Mouse (Mus musculus): ENCODE measurements around the gene Lpo. TPM values are rescaled to one million over a fixed set of nuclear protein-coding genes. Genes with fewer than 3 reads are reported as not detected.
"Not testable (repeated sequence)": the region's sequence is repeated elsewhere in the genome, so short reads cannot be mapped to it uniquely, and the experiment has no call there.

Gene Lpo
- total RNA-seq (2021) = not detected
- long read RNA-seq, experiment 1 = 0 reads
- long read RNA-seq, experiment 2 = 0 reads

DNA sequence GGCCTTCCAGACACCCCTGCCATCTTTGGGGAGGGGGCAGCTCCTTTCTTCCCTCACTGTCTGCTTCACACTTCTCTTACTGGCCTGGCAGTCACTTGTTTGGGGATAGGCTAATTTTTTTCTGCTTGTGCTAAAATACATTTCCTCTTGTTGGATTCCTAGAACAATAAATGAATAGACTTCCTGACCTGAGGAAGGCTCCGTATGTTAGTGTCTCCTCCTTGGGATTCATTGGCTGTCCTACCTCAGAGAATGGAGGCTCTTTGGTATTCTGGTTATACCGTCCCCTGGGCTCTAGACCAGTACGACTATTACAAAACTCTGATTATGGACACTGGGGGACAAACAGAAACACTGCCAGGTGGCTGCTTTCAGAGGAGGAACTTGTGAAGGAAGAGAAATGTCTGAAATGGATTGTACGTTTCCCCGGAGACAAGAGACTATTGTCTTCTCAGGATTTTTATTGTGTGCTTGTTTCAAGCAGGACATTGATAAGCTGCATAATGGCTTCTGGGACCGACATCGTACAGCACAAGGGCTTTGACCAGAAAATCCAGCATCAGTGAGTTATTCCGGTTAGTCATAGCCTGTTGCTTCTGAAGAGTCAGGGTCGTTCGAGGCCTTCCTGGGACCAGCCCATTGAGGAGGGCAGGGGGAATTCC, at the start of gene Lpo:
TSS of gene Lpo (minus strand) at position 51 of the 662 bp plus-strand sequence.
- DNase-seq (ENCODE audit: low spot score) = no peak

DNA sequence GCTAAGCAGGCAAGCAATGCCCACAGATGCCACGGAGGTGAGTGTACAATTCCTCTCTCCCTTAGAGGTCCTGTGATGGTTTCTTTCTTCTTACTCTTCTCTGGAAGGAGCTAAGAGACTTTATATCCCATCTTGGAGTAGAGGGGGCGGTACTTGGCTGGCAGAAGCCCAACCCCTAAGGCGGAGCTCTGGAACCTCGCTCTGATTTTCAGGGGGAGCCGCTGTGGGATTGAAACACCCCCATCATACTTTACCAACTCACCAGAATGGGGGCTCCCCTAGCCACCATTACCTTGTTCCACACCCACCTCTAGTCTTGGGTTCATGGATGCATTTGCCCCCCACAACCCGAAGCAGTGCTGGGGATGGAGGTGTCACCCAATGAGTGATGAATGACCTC, 47.3 kb upstream of the Lpo start, which contains the start of gene Epx:
TSS of gene Epx (minus strand) at position 101 of the 400 bp plus-strand sequence.
- no peak for DNase-seq (ENCODE audit: low spot score)

DNA sequence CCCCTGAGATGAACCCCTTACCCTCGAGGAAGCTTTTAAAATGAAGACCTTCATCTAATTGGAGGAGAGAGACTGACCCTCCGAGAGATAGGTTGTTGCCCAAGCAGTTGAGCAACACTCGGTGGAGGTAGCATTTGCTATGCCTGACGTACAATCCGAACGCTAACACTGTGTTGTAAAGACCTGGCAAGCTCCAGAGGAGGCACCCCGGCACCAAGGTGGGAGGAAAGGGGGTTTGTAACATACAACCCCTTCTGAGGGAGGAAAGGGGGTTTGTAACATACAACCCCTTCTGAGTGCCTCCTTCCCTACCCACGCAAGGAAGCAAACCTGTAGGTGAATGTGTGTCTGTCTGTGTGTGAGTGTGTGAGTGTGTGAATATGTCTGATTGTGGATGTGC, 43.7 kb upstream of the Lpo start:
- no peak for DNase-seq (ENCODE audit: low spot score)

DNA sequence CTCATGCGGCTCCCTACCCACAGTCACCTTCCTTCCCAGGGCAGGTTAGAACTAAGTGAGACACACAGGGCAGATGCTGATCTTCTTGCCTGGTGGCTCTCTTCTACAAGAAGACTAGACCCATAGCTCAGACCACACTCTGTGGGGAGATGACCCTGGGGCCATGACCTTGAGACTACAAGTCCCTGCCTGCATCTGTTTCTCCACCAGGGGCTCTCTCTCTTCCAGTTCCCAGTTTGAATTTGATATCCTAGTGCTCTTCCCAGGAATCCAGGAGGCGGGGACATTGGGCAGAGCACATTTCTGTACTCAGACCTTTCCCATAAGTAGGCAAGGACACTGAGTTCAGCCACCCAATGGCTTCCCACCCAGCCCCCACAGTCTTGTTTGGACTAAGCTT, 42.0 kb upstream of the Lpo start:
- DNase-seq (ENCODE audit: low spot score) = no peak

DNA sequence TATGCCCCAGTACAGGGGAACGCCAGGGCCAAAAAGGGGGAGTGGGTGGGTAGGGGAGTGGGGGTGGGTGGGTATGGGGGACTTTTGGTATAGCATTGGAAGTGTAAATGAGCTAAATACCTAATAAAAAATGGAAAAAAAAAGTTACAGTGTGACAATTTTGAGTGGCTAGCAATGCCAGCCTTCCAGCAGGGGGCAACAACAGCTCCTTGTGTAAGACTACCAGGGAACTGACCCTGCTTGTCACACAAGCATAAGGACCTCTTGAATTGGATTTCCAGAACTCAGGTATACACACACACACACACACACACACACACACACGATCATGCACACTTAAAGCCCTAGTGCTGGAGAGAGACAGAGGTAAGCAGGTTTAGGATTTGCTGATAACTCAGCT, 38.8 kb upstream of the Lpo start:
- DNase-seq (ENCODE audit: low spot score) = not testable (repeated sequence)

DNA sequence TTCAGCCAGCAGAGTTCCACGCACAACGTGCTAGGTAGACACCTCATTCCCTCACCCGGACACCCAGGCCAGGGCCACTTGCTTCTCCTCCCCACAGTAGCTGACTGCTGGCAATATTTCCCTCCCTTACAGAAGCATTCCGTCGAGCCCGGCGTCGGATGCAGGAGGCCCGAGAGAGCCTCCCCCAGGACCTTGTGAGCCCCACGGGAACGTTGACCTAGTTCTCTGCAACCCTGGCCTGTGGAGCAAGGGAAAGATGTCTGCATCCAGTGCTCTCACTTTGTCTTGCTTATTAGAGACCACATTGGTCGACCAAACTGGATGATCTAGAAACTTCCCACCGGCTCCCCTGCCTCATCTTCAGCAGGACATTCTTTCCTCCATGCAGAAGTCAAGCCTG, 34.7 kb upstream of the Lpo start:
- DNase-seq (ENCODE audit: low spot score) = no peak

DNA sequence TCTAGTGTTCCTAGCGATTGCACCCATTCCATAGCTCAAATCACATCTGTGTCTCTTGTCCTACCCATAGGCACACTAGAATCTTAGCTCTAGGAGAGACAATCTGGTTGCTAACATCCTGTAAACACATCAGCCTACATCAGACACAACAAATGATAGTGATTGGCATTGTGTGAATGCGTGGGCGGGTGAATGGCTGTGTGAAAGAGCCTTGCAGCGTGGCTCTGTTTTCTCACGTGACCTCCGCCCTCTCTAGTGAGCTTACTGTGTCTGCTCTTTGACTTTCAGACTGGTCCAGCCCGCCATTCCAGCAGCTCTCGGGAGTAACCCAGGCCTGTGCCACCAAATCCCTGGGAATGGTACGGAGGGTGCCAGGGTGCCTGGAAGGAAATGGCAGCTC, 32.3 kb upstream of the Lpo start:
- DNase-seq (ENCODE audit: low spot score) = no peak

DNA sequence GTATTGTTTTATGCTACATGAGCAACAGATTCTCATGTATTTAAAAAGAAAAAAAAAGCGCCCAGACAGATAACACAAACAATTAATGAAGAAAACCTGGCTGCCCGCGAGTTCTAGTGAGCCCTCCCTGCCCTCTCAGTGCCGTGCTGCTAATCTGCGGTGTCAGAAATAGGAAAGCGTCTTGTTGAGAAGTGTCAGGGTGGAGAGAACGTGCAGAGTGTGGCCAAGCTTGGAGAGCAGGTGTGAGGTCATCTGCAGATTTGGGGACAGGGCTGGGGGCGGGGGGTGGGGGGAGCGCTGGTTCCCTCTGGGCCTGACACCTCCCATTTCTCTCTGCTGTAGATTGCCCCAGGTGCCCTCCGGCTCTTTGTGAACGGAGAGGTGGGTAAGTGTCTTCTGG, 31.2 kb upstream of the Lpo start:
- no peak for DNase-seq (ENCODE audit: low spot score)

DNA sequence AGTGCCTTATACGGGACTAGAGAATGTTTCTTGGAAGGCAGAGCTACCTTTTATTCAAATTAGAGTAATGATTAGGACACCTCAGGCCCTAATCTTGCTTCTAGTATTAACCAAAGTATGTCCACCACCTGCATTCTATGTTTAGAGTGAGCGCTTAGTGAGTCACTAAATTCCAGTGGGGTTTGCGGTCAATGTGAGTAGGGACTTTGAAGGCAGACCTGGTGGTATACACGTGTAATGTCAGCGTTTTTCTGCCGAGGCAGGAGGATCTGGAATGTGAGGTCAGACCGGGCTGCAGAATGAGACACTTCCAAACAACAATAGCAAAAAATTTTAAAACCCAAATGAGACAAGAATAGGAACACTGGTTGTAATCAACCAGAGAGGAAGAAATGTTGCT, 26.5 kb upstream of the Lpo start:
- DNase-seq (ENCODE audit: low spot score) = no peak

DNA sequence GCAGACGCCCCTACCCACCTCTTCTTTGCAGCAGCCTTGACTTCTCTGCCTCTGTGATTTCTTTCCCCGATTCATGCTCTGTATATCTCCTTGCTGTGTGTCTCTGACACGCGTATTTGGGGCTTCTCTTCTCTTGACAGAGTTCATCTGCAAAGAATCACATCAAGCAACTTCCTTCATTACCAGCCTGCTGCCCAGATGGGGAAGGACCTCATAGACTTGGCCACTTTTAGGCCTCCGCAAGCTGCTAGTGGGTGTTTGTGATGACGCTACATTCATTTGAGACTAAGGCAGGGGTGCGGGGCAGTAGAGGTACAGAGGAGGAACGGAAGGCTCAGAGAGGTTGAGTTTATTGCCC, 25.5 kb upstream of the Lpo start:
- no peak for DNase-seq (ENCODE audit: low spot score)

DNA sequence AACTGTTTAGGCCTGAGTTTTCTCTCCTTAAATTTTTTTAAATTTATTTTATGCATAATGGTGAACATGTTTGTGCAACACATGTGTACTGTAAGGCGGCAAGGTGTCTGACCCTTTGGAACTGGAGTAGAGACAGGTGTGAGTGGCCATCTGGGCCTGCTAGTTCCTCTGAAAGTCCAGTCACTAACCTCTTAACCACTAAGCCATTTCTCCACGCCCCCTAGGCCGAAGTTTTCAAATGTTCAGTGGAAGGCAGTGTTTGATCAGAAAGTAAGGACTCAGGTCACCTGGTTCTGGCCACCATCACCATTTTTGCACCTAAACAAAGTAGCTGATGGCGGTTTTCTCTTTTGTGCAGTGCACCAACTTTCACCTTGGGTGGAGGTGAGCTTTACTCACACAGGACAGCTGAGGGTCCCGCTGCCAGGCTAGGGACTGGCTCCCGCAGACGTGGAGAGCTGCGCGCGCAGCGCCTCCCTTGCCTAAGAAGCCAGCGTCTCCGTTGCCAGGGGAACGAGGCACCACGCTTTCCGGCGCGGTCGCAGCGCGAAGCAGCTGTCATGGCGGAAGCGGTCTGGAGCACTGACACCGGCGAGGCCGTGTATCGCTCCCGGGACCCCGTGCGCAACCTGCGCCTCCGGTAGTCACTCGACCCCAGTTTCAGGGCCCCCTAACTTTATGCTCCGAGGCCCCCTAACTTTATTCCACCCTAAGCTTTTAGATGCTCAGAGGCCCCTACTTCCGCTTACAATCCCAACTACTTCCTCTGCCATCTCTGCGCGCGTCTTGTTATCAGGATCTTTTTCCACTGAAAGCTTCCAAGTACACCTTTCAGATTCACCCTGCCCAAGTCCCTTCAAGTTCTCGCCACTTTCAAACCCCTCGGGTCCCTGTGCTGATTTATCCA, 24.9 kb upstream of the Lpo start, which contains the start of gene Mks1:
TSS of gene Mks1 (plus strand) at position 526 of the 907 bp plus-strand sequence.
- peak; percentile 87 for DNase-seq (ENCODE audit: low spot score)

DNA sequence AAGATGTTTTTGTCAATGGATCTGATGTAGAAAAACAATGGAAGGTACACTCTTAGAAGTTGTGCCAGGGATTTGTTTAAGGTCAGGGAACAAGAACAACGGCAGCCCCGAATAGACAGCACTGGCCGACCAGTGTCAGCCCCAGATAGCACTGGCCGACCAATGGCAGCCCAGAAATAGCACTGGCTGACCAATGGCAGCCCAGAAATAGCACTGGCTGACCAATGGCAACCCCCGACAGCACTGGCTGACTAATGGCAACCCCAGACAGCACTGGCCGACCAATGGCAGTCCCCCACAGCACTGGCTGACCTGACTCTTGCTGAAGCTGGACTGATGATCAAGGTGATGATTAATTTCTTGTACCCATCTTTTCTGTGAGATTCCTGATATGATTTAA, 19.8 kb upstream of the Lpo start:
- no peak for DNase-seq (ENCODE audit: low spot score)

DNA sequence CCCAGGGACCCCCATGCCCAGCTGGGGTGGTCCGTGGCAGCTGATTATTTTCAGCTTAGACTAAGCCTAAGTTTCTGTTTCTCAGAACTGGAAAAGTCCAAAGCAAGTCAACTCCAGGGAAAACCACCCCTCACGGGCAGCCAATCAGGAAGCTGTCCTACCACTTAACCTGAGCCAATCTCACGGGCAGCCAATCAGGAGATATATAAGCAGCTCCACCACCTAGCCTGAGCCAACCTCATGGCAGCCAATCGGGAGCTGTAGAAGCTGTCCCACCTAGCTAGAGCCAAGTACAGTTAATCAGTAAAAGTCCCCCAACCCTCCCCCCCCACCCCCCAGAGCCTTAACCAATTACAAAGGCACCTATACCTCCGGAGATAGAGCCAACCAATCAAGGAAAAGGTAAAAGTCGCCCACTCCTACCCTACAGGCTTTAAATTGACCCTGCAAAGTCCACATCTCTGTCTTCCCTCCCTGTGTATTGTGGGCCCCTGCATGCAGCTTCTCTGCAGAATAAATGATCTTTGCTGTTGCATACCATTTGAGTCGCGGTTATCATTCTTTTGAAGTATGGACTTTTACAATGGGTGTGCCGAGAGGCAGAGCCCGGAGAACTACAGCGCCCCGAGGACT, 19.0 kb upstream of the Lpo start:
- DNase-seq (ENCODE audit: low spot score) = no peak

DNA sequence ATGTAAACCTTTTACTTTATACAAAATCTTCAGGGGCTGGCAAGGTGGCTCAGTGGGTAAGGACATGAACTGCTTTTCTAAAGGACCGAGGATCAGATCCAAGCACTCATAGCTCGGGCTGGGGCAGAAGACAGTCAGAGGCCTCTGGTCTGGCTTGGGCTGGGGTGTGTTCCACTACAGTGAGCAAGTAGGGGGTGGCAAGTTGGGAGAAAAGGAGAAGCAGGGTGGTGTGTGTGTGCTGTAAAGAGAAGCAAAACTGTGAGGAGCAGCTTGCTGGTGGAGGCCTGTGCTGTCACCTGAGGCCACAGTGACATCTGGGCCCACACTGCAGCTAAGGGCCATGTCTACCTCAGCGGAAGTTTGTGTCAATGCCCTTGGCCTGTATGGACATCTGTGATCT, 13.3 kb upstream of the Lpo start:
- DNase-seq (ENCODE audit: low spot score) = no peak

DNA sequence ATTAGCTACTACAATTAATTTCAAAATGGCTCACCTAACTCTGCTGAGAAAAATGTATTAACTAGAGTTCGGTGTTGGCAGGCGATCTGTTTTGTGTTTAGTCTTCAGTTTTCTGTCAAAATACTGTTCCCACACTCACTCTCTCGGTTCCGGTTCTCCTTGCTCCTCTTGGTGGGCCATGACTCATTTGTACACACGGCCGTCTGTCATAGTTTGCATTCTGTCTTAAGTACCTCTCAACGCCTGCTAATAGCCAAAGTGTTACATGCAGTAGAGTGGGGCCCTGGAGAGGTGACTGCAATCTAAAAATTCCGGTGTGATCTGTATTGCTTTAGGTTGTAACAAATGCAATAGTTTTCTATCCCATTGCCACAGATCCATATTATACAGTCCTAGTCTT, 12.6 kb upstream of the Lpo start:
- DNase-seq (ENCODE audit: low spot score) = no peak

DNA sequence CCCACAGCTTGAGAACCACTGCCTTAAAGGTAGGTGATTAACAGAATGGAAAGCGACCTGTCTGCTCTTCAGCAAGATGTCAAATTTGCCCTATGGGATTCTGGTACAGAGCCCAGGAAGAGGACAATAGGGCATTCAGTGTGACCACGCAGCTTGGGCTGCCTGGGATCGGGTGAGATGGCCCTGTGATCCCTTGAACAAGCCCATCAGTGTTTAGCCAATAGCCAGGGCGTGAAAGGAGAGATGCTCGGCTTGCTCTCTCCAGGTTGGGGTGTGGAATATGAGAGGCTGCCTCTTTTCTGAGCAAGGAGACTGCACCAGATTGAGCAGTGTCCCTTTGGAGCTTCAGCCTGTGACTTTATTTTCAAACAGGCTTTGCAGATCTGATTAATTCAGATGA, 6.6 kb downstream of the Lpo start:
- DNase-seq (ENCODE audit: low spot score) = no peak

DNA sequence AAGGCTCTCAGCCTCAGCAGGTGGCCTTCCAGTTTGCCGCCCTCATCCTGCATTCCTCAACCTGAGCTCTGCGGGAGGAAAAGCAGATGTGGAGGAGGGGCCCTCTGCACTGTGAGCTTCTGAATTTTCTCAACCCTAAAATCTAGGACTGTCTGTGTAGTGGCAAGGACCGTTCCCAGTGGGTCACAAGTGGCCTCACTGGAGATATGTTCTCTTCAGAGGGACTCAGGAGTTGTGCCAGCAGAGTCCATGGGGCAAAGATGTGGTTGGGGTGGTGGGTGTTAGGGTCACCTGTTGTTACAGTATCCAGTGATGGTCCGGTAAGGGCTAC, 10.7 kb downstream of the Lpo start:
- DNase-seq (ENCODE audit: low spot score) = no peak

DNA sequence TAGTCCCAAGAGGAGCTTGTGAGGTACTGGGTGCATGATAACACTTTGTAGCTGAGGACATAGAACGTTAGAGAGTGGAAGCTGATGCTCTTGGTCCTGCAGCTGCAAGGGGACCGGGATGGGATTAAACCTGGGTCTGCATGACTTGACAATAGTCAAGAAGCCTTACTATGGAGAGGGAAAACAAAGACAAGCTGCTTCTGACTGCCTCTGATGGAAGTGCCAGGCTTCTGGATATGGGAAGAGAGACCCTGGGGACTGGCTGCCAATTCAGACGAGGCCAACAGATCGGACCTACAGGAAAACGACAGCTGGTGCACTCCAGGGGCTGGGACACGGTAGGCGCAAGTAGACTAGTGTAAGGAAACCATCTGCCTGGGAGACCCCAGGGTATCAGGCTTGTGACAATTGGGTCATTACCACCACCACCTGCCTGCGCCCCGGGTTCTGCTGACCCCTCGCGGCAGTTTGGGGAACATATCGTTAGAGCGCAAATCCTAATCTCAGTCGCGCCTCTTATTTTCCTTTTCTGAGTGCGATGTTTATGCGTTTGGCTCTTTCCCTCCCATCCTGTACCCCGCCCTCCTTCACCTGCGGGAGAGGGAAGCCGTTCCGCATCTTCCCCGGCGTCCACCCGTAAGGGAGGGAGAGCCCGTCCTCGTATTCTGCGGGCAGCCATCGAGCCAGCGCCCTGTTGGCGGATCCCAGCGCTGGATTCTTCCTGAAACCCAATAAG, 11.2 kb downstream of the Lpo start:
- no peak for DNase-seq (ENCODE audit: low spot score)

DNA sequence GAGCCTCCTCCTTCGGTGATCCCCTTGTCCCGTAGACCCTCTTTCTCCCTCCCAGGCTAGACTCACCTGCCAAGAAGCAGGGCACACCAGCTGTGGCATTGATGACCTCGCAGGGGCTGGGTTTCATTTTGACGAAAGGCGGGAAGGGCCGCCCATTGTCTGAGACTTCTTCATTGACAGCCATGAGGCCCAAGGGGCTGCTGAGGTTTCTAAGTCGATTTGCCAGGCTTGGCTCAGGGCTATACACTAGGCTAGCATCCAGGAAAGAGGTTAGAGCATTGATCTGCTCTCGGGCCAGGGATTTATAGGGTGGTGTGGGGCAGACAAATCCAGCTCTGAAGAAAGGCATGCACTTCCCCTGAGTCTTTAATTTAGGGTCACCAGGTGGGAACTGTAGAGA, 13.3 kb downstream of the Lpo start:
- no peak for DNase-seq (ENCODE audit: low spot score)

DNA sequence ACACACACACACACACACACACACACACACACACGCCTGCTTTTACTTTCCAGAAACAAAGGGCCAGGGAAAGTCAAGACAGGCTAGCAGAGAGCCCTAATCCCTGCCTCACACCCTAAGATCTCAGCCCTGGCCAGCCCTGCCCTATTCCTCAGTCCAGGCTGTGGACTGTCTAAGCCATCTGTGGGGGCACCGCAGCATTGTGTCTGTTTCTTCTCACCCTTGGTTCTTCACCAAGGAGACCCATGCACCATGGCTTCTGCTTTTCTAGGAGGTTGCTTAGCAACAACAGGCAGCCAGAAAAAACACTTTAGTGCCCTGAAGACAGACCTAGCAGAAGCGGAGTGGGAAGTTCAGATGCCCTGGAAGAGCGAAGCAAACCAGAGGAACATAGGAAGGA, 16.7 kb downstream of the Lpo start:
- DNase-seq (ENCODE audit: low spot score) = no peak

DNA sequence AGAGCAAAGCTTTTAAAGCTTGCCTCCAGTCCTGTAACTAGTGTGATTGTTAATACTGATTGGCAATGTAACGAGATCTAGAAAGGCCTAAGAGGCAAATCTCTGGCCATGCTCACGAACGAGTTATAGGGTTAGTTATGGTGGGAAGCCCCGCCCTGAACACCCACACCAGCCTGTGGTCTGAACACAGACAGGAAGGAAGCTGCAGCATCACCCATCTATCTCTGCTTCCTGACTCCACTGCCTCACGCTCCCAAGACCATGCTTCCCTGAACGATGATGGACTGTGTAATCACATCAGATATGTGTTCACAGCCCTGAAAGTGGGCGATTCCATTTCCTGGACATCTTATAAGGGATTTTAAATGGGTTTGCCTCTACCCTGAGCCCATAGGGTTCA, 19.9 kb downstream of the Lpo start:
- no peak for DNase-seq (ENCODE audit: low spot score)

DNA sequence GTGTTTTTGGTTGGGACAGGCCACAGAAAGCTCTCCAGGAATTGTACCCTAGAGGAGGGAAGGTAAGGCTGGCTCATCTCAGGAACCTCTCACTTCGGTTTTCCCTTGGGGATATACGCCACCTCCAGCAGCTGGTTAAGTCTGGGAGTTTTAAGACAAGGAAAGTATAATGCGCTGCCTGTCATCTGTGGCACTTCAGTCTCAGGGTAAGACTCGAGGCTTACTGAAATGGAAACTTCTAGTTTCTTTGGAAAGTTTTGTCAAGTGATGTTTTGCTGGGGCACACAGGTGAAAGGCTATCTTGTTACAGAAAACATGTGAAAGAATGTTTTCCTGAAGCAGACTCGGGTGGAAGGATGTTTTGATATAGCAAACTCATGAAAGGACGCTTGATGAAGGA, 20.7 kb downstream of the Lpo start:
- DNase-seq (ENCODE audit: low spot score) = no peak
